Mouse (Mus musculus): ENCODE results near the gene Fbxo7. TPM values are rescaled to one million over a fixed set of nuclear protein-coding genes. Genes with fewer than 3 reads are reported as not detected.

Gene Fbxo7
- polyA plus RNA-seq, 1 experiment from 2014 or later = 28.7 TPM

GRCm38 (mm10) chr10:86030743-86031142 lies 9.0 kb downstream of the Fbxo7 start:
- TF ChIP-seq CTCF (IDR thresholded peaks at IDR 0.05; ENCODE audit: low read depth) (no peak), EP300 (IDR thresholded peaks at IDR 0.05; ENCODE audit: low read depth) (no peak)
- Histone ChIP-seq H3K27me3 (ENCODE audit: insufficient read depth, low read length) (no peaks in the 10 kb centered on the region), H3K9me3 (ENCODE audit: low read length) (no peaks in the 10 kb centered on the region), H3K27ac (ENCODE audit: low read depth) (no peak overlapping the region), H3K4me2 (ENCODE audit: low read depth, low read length) (no peak overlapping the region), H3K4me3 (ENCODE audit: low read depth, low read length) (no peak overlapping the region), H3K9ac (replicated peaks) (no peak overlapping the region), H3K36me3 (replicated peaks; ENCODE audit: insufficient read depth, low read length) (peaks cover 67% of the 10 kb centered on the region), H3K4me1 (ENCODE audit: insufficient read depth) (peaks cover 2% of the 10 kb centered on the region; the same call in 1 of the 2 replicates)
- DNase-seq (no peak), ATAC-seq (no peak)
- 89% methylated on average over 7 of the region's 7 CpGs for WGBS (ENCODE audit: insufficient replicate concordance)

GRCm38 (mm10) chr10:86032517-86032916 lies 10.7 kb downstream of the Fbxo7 start:
- H3K4me1 ChIP-seq (ENCODE audit: insufficient read depth) = no peaks in the 10 kb centered on the region
- H3K9me3 ChIP-seq (ENCODE audit: low read length) = no peaks in the 10 kb centered on the region
- ATAC-seq (no peak), DNase-seq (no peak)
- no peak for TF ChIP-seq EP300 (IDR thresholded peaks at IDR 0.05; ENCODE audit: low read depth)
- TF ChIP-seq CTCF (IDR thresholded peaks at IDR 0.05; ENCODE audit: low read depth) = no peak
- peaks cover 78% of the 10 kb centered on the region for H3K36me3 ChIP-seq (replicated peaks; ENCODE audit: insufficient read depth, low read length)
- no peaks in the 10 kb centered on the region for H3K27me3 ChIP-seq (ENCODE audit: insufficient read depth, low read length)
- H3K4me3 ChIP-seq (ENCODE audit: low read depth, low read length) = no peak overlapping the region
- no peak overlapping the region for H3K4me2 ChIP-seq (ENCODE audit: low read depth, low read length)
- no peak overlapping the region for H3K9ac ChIP-seq (replicated peaks)
- no peak overlapping the region for H3K27ac ChIP-seq (ENCODE audit: low read depth)
- 87% methylated on average over 3 of the region's 3 CpGs for WGBS (ENCODE audit: insufficient replicate concordance)

- no peak overlapping the region for H3K4me3 ChIP-seq (ENCODE audit: low read depth, low read length)
- DNase-seq = no peak
- no peak overlapping the region for H3K9ac ChIP-seq (replicated peaks)
- H3K36me3 ChIP-seq (replicated peaks; ENCODE audit: insufficient read depth, low read length) = peaks cover 72% of the 10 kb centered on the region
- no peak overlapping the region for H3K4me2 ChIP-seq (ENCODE audit: low read depth, low read length)
- H3K9me3 ChIP-seq (ENCODE audit: low read length) = no peaks in the 10 kb centered on the region
- H3K27me3 ChIP-seq (ENCODE audit: insufficient read depth, low read length) = no peaks in the 10 kb centered on the region
- TF ChIP-seq EP300 (IDR thresholded peaks at IDR 0.05; ENCODE audit: low read depth) (no peak), CTCF (IDR thresholded peaks at IDR 0.05; ENCODE audit: low read depth) (no peak)
- no peak overlapping the region for H3K27ac ChIP-seq (ENCODE audit: low read depth)
- 82% methylated on average over 2 of the region's 2 CpGs for WGBS (ENCODE audit: insufficient replicate concordance)
- no peaks in the 10 kb centered on the region for H3K4me1 ChIP-seq (ENCODE audit: insufficient read depth)
- ATAC-seq = no peak
Measured at GRCm38 (mm10) chr10:86034007-86034728, 12.4 kb downstream of the Fbxo7 start.

- TF ChIP-seq EP300 (IDR thresholded peaks at IDR 0.05; ENCODE audit: low read depth) (no peak), CTCF (IDR thresholded peaks at IDR 0.05; ENCODE audit: low read depth) (no peak)
- DNase-seq (no peak), ATAC-seq (no peak)
- no peak overlapping the region for H3K9ac ChIP-seq (replicated peaks)
- no peak overlapping the region for H3K4me2 ChIP-seq (ENCODE audit: low read depth, low read length)
- H3K9me3 ChIP-seq (ENCODE audit: low read length) = no peaks in the 10 kb centered on the region
- H3K4me1 ChIP-seq (ENCODE audit: insufficient read depth) = no peaks in the 10 kb centered on the region
- no peak overlapping the region for H3K4me3 ChIP-seq (ENCODE audit: low read depth, low read length)
- no peaks in the 10 kb centered on the region for H3K27me3 ChIP-seq (ENCODE audit: insufficient read depth, low read length)
- H3K36me3 ChIP-seq (replicated peaks; ENCODE audit: insufficient read depth, low read length) = peaks cover 62% of the 10 kb centered on the region
- no peak overlapping the region for H3K27ac ChIP-seq (ENCODE audit: low read depth)
- WGBS (ENCODE audit: insufficient replicate concordance) = 83% methylated on average over 4 of the region's 4 CpGs
Measured at GRCm38 (mm10) chr10:86043651-86044050, 21.9 kb downstream of the Fbxo7 start.

GRCm38 (mm10) chr10:86044066-86044465 lies 22.3 kb downstream of the Fbxo7 start:
- Histone ChIP-seq H3K36me3 (replicated peaks; ENCODE audit: insufficient read depth, low read length) (peaks cover 59% of the 10 kb centered on the region), H3K4me3 (ENCODE audit: low read depth, low read length) (no peak overlapping the region), H3K4me1 (ENCODE audit: insufficient read depth) (no peaks in the 10 kb centered on the region), H3K9me3 (ENCODE audit: low read length) (no peaks in the 10 kb centered on the region), H3K27me3 (ENCODE audit: insufficient read depth, low read length) (no peaks in the 10 kb centered on the region), H3K4me2 (ENCODE audit: low read depth, low read length) (no peak overlapping the region), H3K9ac (replicated peaks) (no peak overlapping the region), H3K27ac (ENCODE audit: low read depth) (no peak overlapping the region)
- DNase-seq = no peak
- WGBS (ENCODE audit: insufficient replicate concordance) = 90% methylated on average over 8 of the region's 8 CpGs
- ATAC-seq = no peak
- TF ChIP-seq EP300 (IDR thresholded peaks at IDR 0.05; ENCODE audit: low read depth) (no peak), CTCF (IDR thresholded peaks at IDR 0.05; ENCODE audit: low read depth) (no peak)

- peaks cover 75% of the 10 kb centered on the region for H3K36me3 ChIP-seq (replicated peaks; ENCODE audit: insufficient read depth, low read length)
- 98% methylated on average over 1 of the region's 1 CpGs for WGBS (ENCODE audit: insufficient replicate concordance)
- no peaks in the 10 kb centered on the region for H3K4me1 ChIP-seq (ENCODE audit: insufficient read depth)
- no peak overlapping the region for H3K9ac ChIP-seq (replicated peaks)
- no peak overlapping the region for H3K4me3 ChIP-seq (ENCODE audit: low read depth, low read length)
- DNase-seq (no peak), ATAC-seq (no peak)
- no peaks in the 10 kb centered on the region for H3K9me3 ChIP-seq (ENCODE audit: low read length)
- no peak overlapping the region for H3K4me2 ChIP-seq (ENCODE audit: low read depth, low read length)
- H3K27ac ChIP-seq (ENCODE audit: low read depth) = no peak overlapping the region
- H3K27me3 ChIP-seq (ENCODE audit: insufficient read depth, low read length) = no peaks in the 10 kb centered on the region
- TF ChIP-seq CTCF (IDR thresholded peaks at IDR 0.05; ENCODE audit: low read depth) = no peak
- TF ChIP-seq EP300 (IDR thresholded peaks at IDR 0.05; ENCODE audit: low read depth) = no peak
Measured at GRCm38 (mm10) chr10:86046371-86046770, 24.6 kb downstream of the Fbxo7 start.
